Mouse (Mus musculus): ENCODE measurements around the gene Pcid2. TPM values are rescaled to one million over a fixed set of nuclear protein-coding genes. Genes with fewer than 3 reads are reported as not detected.

Pcid2 gene
- polyA plus RNA-seq (2012; rRNA removed), result 39.0 and 39.6 TPM in 2 replicates

- Histone ChIP-seq H3K27me3 (ENCODE audit: control insufficient read depth, insufficient read depth, low read length) (no peaks in the 10 kb centered on the region), H3K4me3 (replicated peaks; ENCODE audit: insufficient read depth, low read depth, low read length) (peak within 1 kb of the TSS; percentile 95), H3K27ac (ENCODE audit: insufficient read depth, low read length) (peak within 1 kb of the TSS; percentile 85), H3K4me1 (ENCODE audit: control insufficient read depth, insufficient read depth, low read length) (peaks cover 4% of the 10 kb centered on the region)
- peak; percentile 96 for DNase-seq
- WGBS, result under 1% methylated on average over 87 of the region's 87 CpGs
- TF ChIP-seq CTCF (IDR thresholded peaks at IDR 0.05; ENCODE audit: borderline replicate concordance, insufficient read depth, low read depth, low read length), result peak; percentile 67
- peak; percentile 73; the same call in 1 of the 2 replicates for TF ChIP-seq POLR2A (IDR thresholded peaks at IDR 0.05; ENCODE audit: borderline replicate concordance, insufficient read depth, low read length)
These were observed at the start of gene Pcid2, which contains the start of gene Cul4a for GRCm38 (mm10) chr8:13105087-13105881. TSS of gene Pcid2 (minus strand) at chr8:13105459. TSS of gene Cul4a (plus strand) at chr8:13105621.

- Histone ChIP-seq H3K4me1 (ENCODE audit: control insufficient read depth, insufficient read depth, low read length) (peaks cover 2% of the 10 kb centered on the region), H3K4me3 (replicated peaks; ENCODE audit: insufficient read depth, low read depth, low read length) (no peak overlapping the region), H3K27me3 (ENCODE audit: control insufficient read depth, insufficient read depth, low read length) (no peaks in the 10 kb centered on the region), H3K27ac (ENCODE audit: insufficient read depth, low read length) (no peak overlapping the region)
- 83% methylated on average over 9 of the region's 9 CpGs for WGBS
- no peak for DNase-seq
- TF ChIP-seq POLR2A (IDR thresholded peaks at IDR 0.05; ENCODE audit: borderline replicate concordance, insufficient read depth, low read length) (no peak), CTCF (IDR thresholded peaks at IDR 0.05; ENCODE audit: borderline replicate concordance, insufficient read depth, low read depth, low read length) (no peak)
These were observed 48.8 kb upstream of the Pcid2 start for GRCm38 (mm10) chr8:13154099-13154498.

GRCm38 (mm10) chr8:13150929-13151328 lies 45.7 kb upstream of the Pcid2 start:
- no peaks in the 10 kb centered on the region for H3K27me3 ChIP-seq (ENCODE audit: control insufficient read depth, insufficient read depth, low read length)
- TF ChIP-seq POLR2A (IDR thresholded peaks at IDR 0.05; ENCODE audit: borderline replicate concordance, insufficient read depth, low read length) (no peak), CTCF (IDR thresholded peaks at IDR 0.05; ENCODE audit: borderline replicate concordance, insufficient read depth, low read depth, low read length) (no peak)
- H3K4me3 ChIP-seq (replicated peaks; ENCODE audit: insufficient read depth, low read depth, low read length), result no peak overlapping the region
- H3K4me1 ChIP-seq (ENCODE audit: control insufficient read depth, insufficient read depth, low read length), result peaks cover 2% of the 10 kb centered on the region; the same call in 1 of the 2 replicates
- WGBS, result 77% methylated on average over 2 of the region's 2 CpGs
- DNase-seq, result no peak
- H3K27ac ChIP-seq (ENCODE audit: insufficient read depth, low read length), result no peak overlapping the region

GRCm38 (mm10) chr8:13149866-13150265 lies 44.6 kb upstream of the Pcid2 start:
- 36% methylated on average over 5 of the region's 5 CpGs for WGBS
- no peak overlapping the region for H3K27ac ChIP-seq (ENCODE audit: insufficient read depth, low read length)
- DNase-seq, result peak; percentile 39 to 45
- TF ChIP-seq POLR2A (IDR thresholded peaks at IDR 0.05; ENCODE audit: borderline replicate concordance, insufficient read depth, low read length) (no peak), CTCF (IDR thresholded peaks at IDR 0.05; ENCODE audit: borderline replicate concordance, insufficient read depth, low read depth, low read length) (no peak)
- no peaks in the 10 kb centered on the region for H3K27me3 ChIP-seq (ENCODE audit: control insufficient read depth, insufficient read depth, low read length)
- peaks cover 2% of the 10 kb centered on the region; the same call in 1 of the 2 replicates for H3K4me1 ChIP-seq (ENCODE audit: control insufficient read depth, insufficient read depth, low read length)
- no peak overlapping the region for H3K4me3 ChIP-seq (replicated peaks; ENCODE audit: insufficient read depth, low read depth, low read length)

GRCm38 (mm10) chr8:13149287-13149686 lies 44.0 kb upstream of the Pcid2 start:
- TF ChIP-seq CTCF (IDR thresholded peaks at IDR 0.05; ENCODE audit: borderline replicate concordance, insufficient read depth, low read depth, low read length), result no peak
- TF ChIP-seq POLR2A (IDR thresholded peaks at IDR 0.05; ENCODE audit: borderline replicate concordance, insufficient read depth, low read length), result no peak
- Histone ChIP-seq H3K27ac (ENCODE audit: insufficient read depth, low read length) (no peak overlapping the region), H3K27me3 (ENCODE audit: control insufficient read depth, insufficient read depth, low read length) (no peaks in the 10 kb centered on the region), H3K4me1 (ENCODE audit: control insufficient read depth, insufficient read depth, low read length) (peaks cover 2% of the 10 kb centered on the region; the same call in 1 of the 2 replicates), H3K4me3 (replicated peaks; ENCODE audit: insufficient read depth, low read depth, low read length) (no peak overlapping the region)
- no peak for DNase-seq
- WGBS, result 99% methylated on average over 2 of the region's 2 CpGs

GRCm38 (mm10) chr8:13148476-13148875 lies 43.2 kb upstream of the Pcid2 start:
- Histone ChIP-seq H3K27ac (ENCODE audit: insufficient read depth, low read length) (no peak overlapping the region), H3K27me3 (ENCODE audit: control insufficient read depth, insufficient read depth, low read length) (no peaks in the 10 kb centered on the region), H3K4me3 (replicated peaks; ENCODE audit: insufficient read depth, low read depth, low read length) (no peak overlapping the region), H3K4me1 (ENCODE audit: control insufficient read depth, insufficient read depth, low read length) (peaks cover 2% of the 10 kb centered on the region; the same call in 1 of the 2 replicates)
- TF ChIP-seq POLR2A (IDR thresholded peaks at IDR 0.05; ENCODE audit: borderline replicate concordance, insufficient read depth, low read length), result no peak
- no peak for TF ChIP-seq CTCF (IDR thresholded peaks at IDR 0.05; ENCODE audit: borderline replicate concordance, insufficient read depth, low read depth, low read length)
- 90% methylated on average over 2 of the region's 2 CpGs for WGBS
- DNase-seq, result no peak

GRCm38 (mm10) chr8:13141681-13142080 lies 36.4 kb upstream of the Pcid2 start:
- H3K27me3 ChIP-seq (ENCODE audit: control insufficient read depth, insufficient read depth, low read length), result no peaks in the 10 kb centered on the region
- WGBS, result 92% methylated on average over 5 of the region's 5 CpGs
- TF ChIP-seq CTCF (IDR thresholded peaks at IDR 0.05; ENCODE audit: borderline replicate concordance, insufficient read depth, low read depth, low read length) (no peak), POLR2A (IDR thresholded peaks at IDR 0.05; ENCODE audit: borderline replicate concordance, insufficient read depth, low read length) (no peak)
- no peak for DNase-seq
- no peak overlapping the region for H3K27ac ChIP-seq (ENCODE audit: insufficient read depth, low read length)
- H3K4me3 ChIP-seq (replicated peaks; ENCODE audit: insufficient read depth, low read depth, low read length), result no peak overlapping the region
- no peaks in the 10 kb centered on the region; the same call in 1 of the 2 replicates for H3K4me1 ChIP-seq (ENCODE audit: control insufficient read depth, insufficient read depth, low read length)
